Mouse (Mus musculus): Measurements from ENCODE around the gene Gfi1.

Gfi1 gene

DNA sequence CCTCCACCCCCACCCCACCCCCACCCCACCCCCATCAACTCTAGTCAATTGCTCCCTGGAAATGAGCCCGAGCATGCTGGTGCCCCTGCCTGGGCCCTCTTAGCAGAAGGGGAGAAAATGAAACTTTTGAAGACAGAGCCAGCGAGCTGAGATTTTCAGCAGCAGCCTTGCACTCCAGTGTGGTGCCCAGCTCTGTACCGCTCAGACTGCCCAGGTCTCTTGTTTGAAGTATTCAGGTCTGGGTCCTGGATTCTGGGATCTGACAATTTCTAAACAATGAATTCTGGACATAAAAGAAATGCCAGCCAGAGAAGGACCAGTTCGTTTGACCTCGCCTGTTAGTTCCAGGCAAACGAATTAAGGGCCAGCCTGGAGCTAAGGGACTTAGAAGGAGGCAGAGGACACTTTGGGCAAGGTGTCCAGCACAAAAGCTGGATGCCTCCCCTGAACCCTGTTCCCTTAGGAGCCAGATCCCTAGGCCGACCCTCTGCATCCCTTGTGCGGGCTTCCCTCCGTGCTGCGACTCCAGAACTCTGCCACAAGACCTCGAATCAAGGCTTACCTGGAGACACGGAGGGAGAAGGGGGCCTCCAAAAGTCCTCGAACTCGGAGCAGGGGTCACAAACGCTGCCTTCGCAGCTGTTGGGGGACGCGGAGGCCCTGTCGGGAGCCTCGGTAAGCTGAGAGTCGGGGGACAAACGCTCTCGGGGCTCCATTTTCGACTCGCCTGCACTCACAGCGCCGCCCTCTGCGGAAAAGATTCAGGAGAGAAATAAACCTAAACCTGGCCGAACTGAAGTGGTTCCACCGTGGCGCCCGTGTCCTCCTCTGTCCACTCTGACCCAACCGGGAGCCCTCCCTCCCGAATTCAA lies 2.9 kb downstream of the Gfi1 start:
- peak in 1 of 2 experiments; percentile 45 for DNase-seq (ENCODE audit: low spot score in 2 of 2)

- peak in 1 of 2 experiments; percentile 22 for DNase-seq (ENCODE audit: low spot score in 2 of 2)
Measured at GRCm38 (mm10) chr5:107721638-107722011, 4.2 kb downstream of the Gfi1 start.

- DNase-seq (ENCODE audit: low spot score in 2 of 2): peak in 1 of 2 experiments; percentile 18
Measured at GRCm38 (mm10) chr5:107720991-107721637, 4.7 kb downstream of the Gfi1 start.

GRCm38 (mm10) chr5:107720511-107720910 lies 5.3 kb downstream of the Gfi1 start:
- no peak for DNase-seq (ENCODE audit: low spot score in 2 of 2)

- no peak for DNase-seq (ENCODE audit: low spot score in 2 of 2)
Measured at GRCm38 (mm10) chr5:107719786-107720185, 6.0 kb downstream of the Gfi1 start.

DNA sequence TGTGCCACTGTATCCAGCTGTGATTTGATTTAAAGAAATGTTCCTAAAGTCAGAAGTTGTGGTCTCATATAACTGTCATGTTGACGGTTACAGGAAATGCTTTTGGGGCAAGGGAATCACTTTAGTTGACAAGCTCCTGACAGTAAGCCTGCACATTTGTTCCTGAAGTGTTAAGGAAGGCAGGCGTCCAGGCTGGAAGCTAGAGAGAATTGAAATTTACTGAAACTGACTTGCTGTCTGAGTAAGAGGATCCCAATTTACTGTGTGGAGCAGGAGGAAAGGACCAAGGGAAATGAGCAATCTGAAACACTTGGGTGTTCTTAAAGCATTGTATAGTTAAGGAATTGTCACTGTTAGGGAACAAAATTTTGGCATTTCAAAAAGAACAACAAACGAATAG lies 6.6 kb downstream of the Gfi1 start:
- no peak for DNase-seq (ENCODE audit: low spot score in 2 of 2)

GRCm38 (mm10) chr5:107717871-107718361 lies 7.9 kb downstream of the Gfi1 start:
- DNase-seq (ENCODE audit: low spot score in 2 of 2): no peak

DNA sequence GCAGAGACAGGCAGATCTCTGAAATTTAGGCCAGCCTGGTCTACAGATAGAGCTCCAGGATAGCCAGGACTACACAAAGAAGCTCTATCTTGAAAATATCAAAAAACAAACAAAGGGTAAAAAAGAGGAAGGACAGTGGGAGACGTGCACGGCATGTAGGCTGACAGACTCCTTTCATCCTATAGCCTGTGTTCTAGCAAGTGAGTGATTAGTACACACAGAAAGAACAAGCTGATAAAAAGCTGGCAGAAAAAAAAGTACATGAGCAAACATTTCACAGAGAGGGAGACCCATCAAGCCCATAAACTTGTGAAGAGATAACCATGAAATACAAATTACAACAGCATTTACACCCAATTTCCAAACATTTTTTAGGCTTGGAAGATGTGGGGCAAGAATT lies 14.1 kb downstream of the Gfi1 start:
- no peak for DNase-seq (ENCODE audit: low spot score in 2 of 2)

- no peak for DNase-seq (ENCODE audit: low spot score in 2 of 2)
Measured at GRCm38 (mm10) chr5:107708124-107708797, 17.6 kb downstream of the Gfi1 start.

GRCm38 (mm10) chr5:107706262-107706661 lies 19.6 kb downstream of the Gfi1 start:
- no peak for DNase-seq (ENCODE audit: low spot score in 2 of 2)

DNA sequence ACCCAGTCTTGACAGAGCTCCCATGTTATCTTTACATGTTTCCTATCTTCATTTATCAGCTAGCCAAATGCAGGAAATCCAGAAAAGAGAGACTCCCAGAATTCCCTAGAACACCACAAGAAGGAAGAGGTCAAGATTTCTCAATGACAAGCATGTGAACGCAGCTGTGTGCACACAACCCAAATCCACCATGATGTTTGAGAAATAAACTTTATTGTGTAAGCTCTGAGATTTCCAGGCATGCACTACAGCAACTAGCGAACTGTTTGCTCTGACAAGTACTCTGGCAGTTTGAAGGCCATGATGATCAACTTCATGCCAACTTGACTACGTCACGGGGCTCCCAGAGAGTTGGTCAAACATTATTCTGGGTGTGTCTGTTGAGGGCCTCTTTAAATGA lies 20.1 kb downstream of the Gfi1 start:
- no peak for DNase-seq (ENCODE audit: low spot score in 2 of 2)

GRCm38 (mm10) chr5:107703207-107703763 lies 22.6 kb downstream of the Gfi1 start:
- no peak for DNase-seq (ENCODE audit: low spot score in 2 of 2)

DNA sequence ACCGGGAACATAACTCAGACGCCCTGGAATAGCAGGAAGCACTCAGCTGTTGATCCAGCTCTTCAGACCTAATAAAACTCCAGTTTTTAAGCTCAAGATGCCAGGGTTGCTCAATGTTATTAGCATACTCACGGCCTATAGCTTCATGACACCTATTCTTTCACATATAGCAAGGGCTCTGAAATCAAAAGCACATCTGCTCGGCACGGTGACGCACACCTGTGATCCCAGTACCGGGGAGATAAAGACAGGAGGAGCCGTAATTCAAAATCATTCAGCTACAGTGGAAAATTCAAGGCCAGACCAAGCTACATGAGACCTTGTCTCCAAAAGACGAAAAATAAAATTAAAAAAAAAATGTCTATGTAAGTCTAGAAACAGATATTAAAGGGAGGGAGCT lies 24.2 kb downstream of the Gfi1 start:
- no peak for DNase-seq (ENCODE audit: low spot score in 2 of 2)

DNA sequence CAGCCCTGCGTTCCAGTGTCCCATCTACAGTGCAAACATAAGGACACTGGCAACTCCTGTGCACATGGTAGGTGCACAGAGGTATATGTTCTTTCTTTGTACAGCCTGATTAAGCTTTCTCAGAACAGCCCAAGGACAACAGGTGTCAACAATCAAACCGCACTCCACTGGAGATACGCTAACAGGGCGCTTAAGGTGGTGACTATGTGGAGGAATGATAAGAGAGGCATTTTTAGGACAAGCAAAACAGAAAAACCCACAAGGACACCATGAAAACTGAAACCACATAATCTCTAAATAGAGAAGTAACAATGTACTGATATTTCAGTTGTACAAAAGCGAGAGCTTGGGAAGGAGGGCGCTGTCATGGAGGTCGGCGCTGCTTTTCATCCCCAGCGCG lies 25.0 kb downstream of the Gfi1 start:
- no peak for DNase-seq (ENCODE audit: low spot score in 2 of 2)

DNA sequence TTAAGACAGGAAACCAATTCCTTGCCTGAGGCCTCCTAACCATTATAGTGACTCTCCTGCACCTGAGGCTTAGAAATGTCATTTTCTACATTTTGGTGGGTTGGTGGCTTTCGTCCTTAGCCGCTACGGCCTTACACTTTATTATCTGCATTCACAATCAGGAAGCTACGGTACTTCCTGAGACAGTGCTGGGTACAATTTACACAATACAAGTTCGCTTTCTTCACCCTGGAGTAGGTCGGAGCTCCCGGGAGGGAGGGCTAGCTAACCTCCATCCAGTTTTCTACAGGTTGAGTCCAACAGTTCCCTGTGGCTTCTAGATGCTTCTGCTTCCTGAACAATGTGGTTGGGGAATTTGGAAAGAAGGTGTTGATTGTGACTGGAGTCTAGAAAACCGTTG lies 26.9 kb downstream of the Gfi1 start:
- no peak for DNase-seq (ENCODE audit: low spot score in 2 of 2)

DNA sequence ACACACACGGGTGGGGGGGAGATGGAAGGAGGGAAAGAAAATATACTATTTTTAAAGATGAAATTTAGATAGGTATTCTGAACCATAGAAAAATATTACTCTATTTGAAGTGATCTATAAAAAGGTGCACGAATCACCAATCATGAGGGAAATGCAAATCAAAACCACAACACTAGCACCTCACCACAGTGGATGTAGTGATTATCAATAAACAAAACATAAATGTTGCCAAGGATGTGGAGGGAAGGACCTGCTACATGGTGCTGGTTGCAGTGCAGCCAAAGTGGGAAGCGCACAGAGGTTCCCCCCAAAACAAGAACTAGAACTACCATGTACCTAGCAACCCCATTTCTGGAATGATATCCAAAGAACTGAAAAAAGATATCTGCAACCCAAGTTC lies 30.8 kb downstream of the Gfi1 start:
- no peak for DNase-seq (ENCODE audit: low spot score in 2 of 2)

DNA sequence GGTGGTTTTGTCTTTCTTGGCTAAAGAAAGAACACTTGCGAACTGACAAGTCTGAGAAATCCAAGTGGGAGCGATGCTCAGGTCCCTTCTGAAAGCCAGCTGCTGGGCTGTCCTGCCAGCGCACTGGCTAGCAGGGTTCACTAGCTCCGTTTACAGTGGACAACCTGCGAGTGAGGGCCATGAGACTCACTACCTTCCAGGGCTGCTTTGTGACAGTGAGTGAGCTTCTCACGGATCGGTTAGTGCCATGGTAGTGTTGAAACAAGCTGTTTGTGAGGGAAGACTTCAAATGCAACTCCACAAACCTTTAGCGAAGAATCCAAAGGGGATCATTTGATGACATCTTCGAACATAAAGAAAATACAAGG lies 37.4 kb downstream of the Gfi1 start:
- DNase-seq (ENCODE audit: low spot score in 2 of 2): no peak

- peak; percentile 35 to 58 for DNase-seq (ENCODE audit: low spot score in 2 of 2)
Measured at GRCm38 (mm10) chr5:107687592-107688498, 38.0 kb downstream of the Gfi1 start.

DNA sequence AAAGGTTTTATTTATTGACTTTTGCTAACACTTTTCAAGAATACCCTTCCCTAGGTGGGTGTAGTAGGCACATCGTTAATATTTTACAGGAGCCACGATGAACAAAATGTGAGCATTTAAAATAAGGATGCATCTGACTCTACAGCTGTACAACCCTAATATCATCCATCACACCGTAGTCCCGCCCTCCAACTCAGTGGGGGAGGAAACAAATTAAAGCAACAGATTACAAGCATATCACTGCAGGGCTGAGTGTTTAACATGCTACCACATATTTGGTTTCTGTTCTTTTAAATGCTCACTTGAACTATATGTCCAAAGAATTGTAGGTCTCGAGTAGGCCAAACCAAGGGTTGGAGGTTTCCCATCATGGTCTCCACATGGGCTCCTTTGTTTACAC lies 38.7 kb downstream of the Gfi1 start:
- no peak for DNase-seq (ENCODE audit: low spot score in 2 of 2)

- DNase-seq (ENCODE audit: low spot score in 2 of 2): no peak
Measured at GRCm38 (mm10) chr5:107684380-107684779, 41.5 kb downstream of the Gfi1 start.

DNA sequence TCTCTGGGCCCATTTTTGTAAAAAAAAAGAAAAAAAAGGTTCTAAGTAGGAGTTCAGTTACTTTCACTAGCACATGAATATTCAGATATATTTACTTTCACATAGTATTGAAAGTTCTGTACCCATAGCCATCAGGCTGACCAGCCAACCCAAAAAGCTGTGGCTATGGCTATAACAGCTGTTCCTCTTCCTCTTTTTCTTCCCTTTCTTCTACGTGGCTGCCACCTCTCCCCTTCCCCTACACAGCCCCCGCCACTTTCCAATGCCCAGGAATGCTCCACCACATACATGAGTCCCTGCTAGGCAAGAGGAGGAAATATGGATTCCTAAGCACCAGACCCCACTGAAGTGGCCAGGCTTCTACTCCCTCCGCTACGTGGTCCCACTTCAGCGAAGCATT lies 44.5 kb downstream of the Gfi1 start:
- DNase-seq (ENCODE audit: low spot score in 2 of 2): no peak

Measured in urinary bladder, adult 18-20 months (tissue).